Mouse (Mus musculus) spleen, adult 18-20 months (tissue): ENCODE results near the gene Tanc2.

Experiments used
- DNase-seq, 2 experiments: peaks; one replicate each; pipeline ENCODE4 v3.0.0; 2022; ENCODE audit warnings: mixed read lengths in 2 of 2

The Tanc2 gene

DNA sequence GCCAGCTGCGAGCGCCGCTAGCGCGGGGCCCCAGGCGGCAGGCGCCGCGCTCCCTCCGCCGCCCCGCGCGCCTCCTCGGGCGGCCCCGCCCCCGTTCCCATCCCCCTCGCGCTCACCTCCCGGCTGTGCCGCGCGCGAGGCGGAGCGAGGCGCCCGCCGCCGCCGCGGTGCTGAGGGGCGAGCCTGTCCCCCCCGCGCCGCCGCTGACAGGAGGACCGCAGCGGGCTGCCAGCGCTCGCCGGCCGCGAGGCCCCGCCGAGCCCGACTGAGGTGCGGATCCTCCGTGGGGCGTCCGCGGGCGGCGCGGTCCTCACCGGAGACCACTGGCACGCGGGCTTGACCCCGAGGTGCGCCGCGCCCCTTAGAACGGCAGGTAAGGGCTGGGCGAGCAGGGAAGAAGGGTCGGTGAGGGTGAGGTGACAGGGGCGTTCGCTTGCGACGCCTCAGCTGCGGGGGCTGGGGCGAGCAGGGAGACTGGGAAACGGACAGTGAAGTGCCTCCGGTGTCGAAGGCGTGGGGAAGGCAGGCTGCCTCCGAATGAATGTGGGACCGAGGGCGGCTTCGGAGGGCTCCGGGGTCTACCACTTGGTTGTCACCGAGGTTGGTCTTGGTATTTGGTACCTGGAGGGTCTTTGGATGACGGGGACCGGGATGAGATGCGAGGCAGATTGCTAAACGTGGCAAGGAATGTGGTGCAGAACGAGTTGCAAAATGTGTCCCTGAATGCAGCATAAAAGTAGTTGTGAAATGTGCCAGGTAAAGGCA lies at the start of gene Tanc2:
TSS of gene Tanc2 (plus strand) at position 110 of the 765 bp plus-strand sequence.
- peak; percentile 19 to 47 for DNase-seq

DNA sequence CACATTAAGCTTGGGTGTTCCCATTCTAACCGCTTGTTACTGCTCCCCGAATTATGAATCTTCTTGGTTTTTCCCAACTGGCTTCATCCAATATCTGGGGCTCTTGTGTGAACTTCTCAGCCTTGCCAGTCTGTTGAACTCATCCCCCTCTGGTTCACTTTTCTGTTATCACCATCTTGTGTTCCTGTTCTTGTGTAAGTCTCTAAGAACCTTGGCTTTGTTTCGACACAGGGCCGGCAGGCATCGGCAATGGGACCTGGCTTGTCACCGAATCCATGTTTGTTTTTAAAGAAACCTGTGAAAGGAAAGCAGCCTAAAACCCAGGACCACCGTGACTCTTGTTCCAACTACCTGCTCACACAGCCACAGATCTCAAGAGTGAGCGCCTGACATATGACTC lies 49.0 kb upstream of the Tanc2 start:
- DNase-seq: no peak

DNA sequence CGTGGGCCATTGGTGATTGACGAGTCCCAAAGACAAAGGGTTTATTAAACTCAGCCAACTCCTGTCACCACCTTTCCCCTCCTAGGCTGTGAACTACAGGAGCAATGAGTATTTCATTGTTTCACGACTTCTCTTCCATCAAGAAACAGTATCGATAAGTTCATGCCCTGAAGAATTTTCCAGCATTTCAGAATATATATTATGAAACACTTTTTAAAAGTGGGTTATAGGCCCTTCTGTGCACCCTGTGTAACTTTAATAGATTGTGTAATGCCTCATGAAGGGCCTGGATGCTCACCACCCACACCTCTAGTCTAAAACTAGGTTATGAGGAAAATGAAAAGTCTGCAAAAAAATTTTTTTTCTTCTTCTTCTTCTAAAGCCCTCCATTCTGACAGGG lies 48.4 kb upstream of the Tanc2 start:
- no peak for DNase-seq

DNA sequence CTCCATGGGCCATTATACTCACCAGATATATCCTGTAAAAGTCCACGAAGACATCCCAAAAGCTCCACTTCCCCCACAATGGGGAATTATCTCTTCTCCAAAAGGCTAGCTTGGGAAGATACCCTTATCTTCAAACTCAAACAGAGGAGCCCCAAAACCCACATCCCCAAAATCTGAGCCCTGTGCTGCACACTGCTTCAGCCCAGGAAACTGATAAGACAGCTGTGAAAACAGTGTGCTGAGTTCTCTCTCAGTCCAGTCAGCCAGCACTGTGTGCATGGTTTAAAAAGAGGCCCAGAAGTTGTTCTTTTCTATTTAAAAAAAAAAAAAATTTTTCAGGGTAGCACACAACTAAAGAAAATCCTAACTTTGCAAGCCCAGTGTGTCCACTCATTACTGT lies 47.7 kb upstream of the Tanc2 start:
- no peak for DNase-seq

DNA sequence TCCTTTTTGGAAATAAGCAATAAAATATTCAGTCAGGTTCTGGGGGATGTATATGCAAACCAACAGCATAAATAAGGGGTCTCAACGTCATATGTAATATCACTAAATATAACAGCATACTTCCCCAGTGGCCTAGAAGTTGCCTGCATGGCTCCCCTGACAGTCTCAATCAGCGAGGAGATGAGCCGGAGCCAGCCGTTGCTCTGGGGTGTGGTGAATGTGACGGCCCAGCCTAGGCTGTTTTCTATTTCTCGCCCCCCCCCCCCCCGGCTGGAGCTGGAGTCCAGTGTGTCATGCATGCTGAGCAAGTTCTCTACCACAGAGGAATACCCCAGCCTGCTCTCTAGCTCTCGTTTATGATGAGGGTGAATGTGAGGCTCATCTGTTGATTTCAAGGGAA lies 44.0 kb upstream of the Tanc2 start:
- DNase-seq: no peak

DNA sequence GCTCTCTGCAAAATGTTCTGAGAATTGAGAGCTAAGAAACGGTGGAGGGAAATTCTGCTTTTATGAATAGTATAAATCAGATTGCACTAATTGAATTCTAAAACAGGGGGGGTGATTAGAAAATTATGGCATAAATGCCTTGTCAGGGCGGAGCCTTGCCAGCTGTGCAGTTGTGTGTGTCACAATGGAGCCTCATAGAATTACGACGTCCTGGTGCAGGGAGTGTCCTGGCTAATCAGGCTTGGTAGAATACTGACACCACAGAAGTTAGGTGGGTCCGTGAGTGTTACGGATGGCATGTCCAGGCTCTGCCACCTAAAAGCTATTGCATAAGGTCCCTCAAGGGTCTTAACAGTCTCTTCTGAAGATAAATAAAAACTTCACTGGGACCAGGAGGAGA lies 43.4 kb upstream of the Tanc2 start:
- no peak for DNase-seq

DNA sequence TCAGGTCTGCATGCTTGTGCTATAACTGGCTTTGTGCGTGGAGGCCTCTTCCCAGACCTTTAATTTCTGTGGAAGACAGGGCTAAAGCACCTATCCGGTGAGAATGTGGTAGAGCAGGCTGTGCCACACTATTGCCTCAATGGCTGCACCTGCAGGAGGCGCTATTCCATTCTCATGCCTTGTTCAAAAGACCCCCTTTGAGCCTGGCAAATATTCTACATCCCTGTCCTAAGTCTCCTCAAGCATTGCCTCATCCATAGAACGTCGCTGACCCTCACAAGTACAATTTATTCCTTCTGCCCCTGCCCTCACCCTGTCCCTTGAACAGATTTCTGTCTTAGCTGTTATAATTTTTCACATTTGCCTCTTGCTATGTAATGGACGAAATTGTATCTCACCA lies 41.4 kb upstream of the Tanc2 start:
- no peak for DNase-seq

DNA sequence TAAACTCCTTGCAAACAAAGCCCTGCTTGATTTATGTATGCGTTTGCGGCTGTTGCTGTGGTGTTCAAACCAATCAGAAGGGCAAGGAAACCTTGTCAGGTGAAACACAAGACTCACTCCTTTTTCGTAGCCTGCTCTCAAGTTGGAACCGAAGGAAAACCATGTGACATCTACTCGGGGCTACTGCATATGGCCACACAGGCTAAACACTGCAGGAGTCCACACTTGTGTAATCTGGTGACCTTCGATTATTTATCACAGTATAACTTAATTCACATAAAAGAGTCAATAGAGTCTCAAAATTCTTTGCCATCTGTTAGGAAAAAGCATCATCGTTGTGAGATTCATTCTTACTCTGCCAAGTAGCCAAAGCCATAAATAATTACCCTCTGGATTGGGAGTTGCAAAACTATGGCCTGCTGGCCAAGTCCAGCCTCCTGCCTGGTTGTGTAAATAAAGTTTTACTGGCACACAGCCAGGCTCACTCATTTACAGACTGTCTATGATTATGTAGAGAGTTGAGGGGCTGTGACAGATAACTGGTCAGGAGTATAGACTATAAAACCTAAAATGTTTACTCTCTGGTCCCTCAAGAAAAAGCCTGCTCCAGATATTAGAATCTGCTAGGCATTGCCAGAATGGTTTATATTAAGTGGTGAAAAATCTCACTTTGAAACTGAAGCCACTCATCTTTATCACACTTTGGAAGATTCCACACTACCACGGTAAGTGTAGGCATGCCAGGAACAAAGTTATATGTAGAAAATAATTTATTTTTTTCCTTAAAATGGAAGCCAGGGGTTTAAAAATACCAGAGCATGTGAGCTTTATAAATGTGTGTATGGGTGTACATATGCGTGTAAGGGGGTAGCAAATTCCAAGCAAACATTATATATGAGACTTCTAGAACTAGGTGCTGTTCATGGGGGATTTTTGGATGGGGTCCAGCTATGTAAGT lies 40.3 kb upstream of the Tanc2 start:
- DNase-seq: no peak

DNA sequence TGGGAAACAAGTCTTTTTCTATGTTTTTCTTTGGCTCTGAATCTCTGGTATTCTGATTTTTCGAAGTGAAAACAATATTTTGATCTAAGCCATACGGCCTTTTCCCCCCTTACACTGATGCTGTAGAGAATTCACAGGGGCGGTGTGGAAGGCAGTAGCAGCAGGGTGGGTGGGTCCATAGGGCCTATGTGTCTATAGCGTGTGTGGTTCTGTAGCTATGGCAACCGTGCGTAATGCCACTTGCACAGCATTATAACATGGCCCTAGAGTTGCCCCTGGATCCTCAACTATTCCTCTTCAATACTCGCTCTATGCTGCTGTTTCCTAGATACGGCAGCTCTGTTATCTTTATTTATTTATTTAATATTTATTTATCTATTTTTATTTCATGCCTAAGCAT lies 32.5 kb upstream of the Tanc2 start:
- no peak for DNase-seq

DNA sequence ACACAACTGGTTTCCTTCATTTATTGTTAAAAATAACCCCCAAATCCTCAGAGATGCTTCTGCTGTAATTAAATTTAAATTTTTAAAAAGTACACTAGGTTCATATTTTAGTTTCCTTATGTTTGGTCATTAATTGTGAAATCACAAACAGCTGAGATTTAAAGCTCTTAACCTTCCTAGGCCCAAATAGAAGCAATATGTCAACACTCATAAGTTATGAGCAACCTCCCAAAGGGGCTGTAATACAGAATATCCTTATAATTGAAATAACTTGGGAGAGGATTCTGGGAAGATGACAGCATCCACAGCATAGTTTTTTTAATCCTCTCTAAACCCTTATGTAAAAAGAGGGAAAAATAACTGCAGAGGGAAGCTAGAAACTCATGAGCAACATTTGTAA lies 31.7 kb upstream of the Tanc2 start:
- no peak for DNase-seq

DNA sequence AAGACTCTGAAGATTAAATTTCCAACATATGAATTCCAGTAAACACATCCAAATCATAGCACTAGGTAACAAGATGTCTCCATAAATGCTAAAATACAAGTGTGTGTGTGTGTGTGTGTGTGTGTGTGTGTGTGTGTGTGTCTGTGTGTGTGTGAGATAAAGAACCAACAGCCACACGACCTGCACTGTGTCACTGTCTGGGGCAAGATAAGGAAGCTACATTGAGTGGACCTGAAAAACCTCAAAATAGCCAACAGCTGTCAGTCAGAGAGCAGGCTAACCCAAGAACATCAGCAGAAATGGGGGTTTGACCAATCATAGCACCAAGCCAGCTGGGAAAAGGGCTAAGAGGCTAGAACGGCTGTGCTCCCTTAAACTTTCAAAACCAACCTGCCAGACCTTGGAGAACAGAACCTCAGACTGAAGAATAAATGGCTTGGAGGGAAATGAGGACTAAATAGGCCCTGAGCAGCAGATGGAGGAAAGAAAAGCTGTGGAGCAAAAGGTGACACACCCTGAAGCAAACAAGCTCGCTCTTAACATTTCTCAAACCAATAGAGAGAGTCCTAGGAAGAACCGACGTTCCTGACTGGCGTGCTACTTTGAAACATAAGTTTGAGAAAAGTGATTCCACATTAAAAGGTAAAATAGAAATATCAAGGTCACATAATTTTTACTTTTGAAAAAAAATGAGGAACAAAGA lies 30.8 kb upstream of the Tanc2 start:
- DNase-seq: no peak

DNA sequence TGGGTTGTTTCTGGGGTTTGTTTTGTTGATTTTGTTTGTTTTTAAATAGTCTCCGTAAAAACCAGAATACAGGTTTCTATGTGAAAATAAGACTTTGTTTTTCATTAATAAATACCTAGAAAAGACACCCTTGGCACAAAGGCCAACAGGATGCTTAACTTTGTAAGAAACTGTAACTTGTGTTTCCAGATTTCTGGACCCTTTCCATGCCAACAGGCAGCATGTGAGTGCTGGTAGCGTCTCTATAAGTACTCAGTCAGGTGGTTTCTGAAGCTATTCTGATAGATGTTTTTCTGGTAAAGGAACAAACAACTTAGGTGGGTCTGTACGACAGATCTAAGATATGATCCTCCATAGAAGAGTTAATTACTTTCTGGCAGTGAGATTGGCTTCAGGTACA lies 26.2 kb upstream of the Tanc2 start:
- DNase-seq: no peak

DNA sequence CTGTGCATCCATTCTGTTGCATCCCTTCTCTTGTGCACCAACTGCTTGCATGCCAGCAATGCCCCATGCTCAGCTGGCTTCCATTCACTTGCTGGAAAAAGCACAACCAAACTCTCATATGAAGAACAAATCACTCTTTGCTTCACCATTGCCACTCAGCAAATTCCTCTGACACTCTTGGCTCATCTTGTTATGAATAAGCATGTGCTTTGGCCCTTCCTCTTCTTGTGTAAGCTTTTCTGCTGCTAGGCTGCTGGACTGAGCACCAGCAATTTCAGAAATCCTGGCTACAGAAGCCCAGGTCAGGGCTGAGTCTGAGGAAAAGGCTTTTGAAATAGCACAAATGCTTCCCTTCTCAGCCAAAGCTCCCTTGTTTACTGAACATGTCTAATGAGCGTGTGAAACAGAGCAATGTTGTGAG lies 22.6 kb upstream of the Tanc2 start:
- DNase-seq: no peak

DNA sequence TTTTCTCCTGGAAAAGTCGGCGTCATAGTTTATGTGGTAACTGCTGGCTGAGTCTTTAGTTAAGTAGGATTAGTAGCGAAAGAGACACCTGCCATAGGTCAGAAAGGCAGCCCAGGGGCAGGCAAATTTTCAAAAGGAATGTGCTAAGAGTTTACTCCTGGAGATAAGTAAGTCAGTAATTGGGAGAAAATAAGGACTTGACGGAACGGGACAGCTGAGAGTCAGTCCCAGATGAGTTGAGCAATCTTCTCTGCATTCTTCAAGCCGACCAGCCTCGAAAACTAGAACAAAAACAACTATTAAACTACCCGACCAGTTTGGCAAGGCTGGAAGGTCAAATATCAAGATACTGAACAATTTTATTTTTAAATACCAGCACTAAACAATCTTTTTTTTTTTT lies 17.8 kb upstream of the Tanc2 start:
- no peak for DNase-seq

DNA sequence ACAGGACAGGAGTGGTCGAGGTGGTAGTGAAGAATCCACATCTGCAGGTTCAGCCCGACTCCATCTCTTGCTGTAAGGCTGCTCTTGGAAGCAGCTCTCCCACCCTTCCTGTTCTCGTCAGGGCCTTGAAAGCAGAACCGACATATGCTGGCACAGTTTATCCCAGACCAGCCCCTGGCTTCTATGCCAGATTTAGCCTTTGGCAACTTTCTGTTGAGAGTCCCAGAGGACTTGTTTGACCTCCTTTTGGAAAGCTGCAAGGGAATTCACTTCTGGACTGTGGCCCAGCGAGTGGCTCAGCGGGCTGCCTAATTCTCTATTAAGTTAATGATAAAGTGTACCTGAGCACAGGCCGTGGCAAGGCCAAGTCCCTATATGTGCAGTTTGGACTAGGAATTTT lies 15.5 kb upstream of the Tanc2 start:
- DNase-seq: no peak

DNA sequence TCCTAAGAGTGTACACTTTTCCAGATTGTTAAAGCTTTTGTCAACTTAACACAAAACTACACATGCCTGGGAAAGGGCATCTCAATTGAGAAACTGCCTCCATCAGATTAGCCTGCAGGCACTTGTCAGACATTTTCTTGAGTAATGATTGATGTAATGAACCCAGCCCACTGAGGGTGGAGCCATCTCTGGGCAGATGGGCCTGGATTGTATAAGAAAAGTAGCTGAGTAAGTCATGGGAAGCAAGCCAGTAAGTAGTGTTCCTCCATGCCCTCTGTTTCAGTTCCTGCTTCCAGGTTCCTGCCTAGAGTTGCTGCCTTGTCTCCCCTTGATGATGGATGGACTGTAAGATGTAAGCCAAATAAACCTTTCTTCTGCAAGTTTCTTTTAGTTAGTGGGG lies 12.6 kb upstream of the Tanc2 start:
- DNase-seq: no peak

DNA sequence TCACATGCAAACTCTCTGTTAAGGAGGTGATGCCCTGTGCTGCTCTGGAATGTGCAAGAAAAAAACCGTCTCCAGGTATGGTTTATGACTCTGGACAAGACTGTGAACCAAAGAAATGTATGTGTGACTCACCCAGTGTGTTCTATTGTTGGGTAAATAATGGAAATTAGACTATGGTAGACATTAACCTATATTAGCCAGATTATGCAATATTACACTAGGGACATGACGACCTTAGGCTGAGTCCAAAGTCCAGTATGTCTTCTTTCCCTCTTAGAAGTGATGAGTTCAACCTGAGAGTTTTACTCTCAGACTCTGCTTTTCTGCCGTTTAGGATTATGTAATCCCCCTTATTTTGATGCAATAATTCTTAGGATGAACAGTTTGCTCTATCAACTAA lies 7.8 kb upstream of the Tanc2 start:
- no peak for DNase-seq

DNA sequence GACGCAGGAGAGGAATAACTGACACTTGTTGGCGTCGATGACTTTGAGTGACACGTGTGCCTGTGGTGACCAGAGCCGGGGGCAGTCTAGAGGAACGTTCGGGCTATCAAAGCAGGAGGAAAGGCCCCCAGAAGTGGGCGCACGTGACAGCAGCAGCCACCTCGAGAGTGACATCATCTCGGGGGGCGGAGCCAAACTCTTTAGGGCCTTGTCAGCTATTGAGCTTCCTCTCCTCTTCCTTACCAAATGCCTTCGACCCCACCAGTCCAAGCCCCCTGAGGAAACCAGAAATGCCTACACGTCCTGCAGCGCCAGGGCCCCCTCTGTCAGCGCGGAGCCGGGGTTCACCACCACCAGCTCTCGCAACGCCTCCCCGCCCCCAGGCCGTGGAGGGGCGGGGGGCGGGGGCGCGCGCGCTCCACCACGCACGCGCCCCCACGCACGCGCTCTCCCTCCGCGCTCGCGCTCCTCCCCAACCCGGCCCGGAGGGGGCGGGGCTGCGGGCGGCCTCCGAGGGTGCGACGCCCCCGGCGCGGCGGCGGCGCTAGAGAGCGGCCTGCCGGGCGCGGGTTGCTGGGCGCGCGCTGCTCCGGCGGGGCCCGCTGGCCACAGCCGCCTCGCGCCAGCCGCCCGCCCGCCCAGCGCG lies 432 bp upstream of the Tanc2 start:
- peak; percentile 66 to 77 for DNase-seq

DNA sequence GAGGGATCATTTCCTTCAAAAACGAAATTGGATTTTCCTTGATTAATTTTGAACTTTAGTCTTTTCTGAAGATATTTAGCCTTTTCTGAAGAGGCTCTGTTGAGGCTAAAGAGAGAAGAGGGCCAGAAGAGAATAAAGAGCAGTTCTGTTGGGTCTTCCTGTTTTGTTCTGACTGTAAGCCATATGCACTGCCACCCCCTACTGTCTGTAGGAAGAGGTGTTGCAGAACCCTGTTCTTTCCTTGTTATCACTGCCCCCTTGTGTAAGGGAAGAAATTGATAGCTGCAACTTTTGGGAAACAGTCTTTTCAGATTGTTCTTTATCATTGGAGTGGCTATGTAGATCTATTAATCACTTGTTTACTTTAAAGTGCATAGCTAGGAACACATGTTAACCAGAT lies 2.1 kb downstream of the Tanc2 start:
- DNase-seq: no peak

DNA sequence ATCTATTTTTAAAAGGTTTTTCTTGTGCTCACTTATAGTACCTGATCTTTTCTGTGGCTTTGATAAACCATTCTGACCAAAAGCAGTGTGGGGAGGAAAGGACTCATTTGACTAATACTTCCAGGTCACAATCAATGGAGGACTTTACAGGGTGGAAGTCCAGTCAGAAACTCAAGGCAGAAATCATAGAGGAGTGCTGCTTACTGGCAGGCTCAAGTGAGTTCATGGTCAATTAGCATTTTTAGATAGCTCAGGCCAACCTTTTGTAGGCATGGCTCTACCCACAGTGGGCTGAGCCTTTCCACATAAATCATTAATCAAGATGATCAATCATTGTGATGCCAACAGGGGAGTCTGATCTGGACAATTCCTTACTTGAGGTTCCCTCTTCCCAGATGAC lies 12.4 kb downstream of the Tanc2 start:
- DNase-seq: no peak

DNA sequence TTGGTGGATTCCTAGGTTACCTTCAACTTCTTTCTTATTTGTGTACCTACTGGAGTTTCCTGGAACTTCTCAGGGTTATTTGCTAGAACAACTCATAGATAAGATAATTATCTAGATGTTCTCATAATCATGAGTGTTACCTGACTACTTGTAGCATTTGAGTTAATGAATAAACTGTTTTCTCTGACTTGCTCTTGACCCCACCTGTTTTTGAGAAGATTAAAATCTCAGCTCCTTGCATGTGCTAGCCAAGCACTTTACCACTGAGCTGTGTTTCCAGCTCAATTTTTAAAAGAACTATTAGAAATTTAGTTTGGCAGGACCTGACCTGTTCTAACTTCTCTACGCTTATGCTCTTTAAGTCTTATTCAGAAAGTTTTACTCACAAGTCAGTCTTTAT lies 36.4 kb downstream of the Tanc2 start:
- no peak for DNase-seq

DNA sequence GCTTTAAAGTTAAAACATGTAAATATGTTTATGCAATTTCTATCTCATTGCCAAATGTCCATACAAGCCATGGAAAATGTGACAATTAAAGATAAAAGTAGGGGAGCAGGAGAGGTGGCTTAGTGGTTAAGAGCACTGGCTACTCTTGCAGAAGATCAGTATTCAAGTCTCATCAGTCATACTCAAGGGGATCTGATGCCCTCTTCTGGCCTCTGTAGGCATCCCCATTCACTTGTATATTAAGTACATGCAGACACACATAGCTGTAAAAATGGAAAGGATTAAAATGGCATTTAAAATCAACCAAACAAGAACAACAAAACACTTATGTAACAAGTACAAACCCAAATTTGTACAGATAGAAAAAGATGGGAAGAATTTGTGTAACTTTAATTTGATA lies 54.2 kb downstream of the Tanc2 start:
- DNase-seq: no peak

DNA sequence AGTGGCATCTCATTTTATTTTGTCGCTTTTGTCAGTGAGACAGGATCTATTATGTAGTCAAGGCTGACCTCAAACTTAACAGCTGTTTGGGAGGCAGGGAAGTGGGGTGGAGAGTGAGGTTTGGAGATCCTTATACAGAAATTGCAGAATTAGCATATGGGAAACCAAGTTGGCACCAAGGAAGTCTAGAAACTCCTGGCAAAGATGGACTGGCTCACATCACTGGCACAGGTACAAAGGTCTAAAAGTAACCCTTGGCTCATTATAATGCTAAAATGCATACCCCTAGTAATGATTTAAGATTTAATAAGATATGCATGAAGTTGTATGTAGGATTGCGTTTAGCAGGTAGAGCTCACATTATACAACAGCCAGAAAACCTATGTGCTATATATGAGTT lies 58.2 kb downstream of the Tanc2 start:
- DNase-seq: no peak
